Mouse (Mus musculus) limb, embryonic 14.5 days (tissue): ENCODE data around the gene Ptges3l. TPM values are rescaled to one million over a fixed set of nuclear protein-coding genes. Genes with fewer than 3 reads are reported as not detected.
"Not testable (repeated sequence)": the region's sequence is repeated elsewhere in the genome, so short reads cannot be mapped to it uniquely, and the experiment has no call there.

Experiments
- ATAC-seq: fragments of 200-750 bp; cut with Nextera tagmentation; 2 replicates; pipeline ENCODE4 v1.8.0; 2017; ENCODE audit warnings: low read depth, moderate number of reproducible peaks, moderate TSS enrichment; ENCODE audit not compliant: low FRiP score
- DNase-seq: peaks from one replicate; pipeline ENCODE4 v3.0.0-alpha.2; 2015; ENCODE audit warnings: low spot score
- H3K27ac ChIP-seq: fragments of 300-500 bp; sonication (generic); replicated peaks from 2 replicates; pipeline ENCODE4 v1.5.1; 2014; ENCODE audit warnings: low read depth, mild to moderate bottlenecking, low read length, moderate library complexity, mixed read lengths
- H3K27me3 ChIP-seq: fragments of 300-500 bp; sonication (generic); 2 replicates; pipeline ENCODE4 v1.6.1; 2014; ENCODE audit warnings: low read length, mixed read lengths; ENCODE audit not compliant: control insufficient read depth, insufficient read depth
- H3K36me3 ChIP-seq: fragments of 300-500 bp; sonication (generic); 2 replicates; pipeline ENCODE4 v1.6.1; 2014; ENCODE audit warnings: mild to moderate bottlenecking, low read length, moderate library complexity, mixed read lengths; ENCODE audit not compliant: control insufficient read depth, insufficient read depth
- H3K4me1 ChIP-seq: fragments of 300-500 bp; sonication (generic); 2 replicates; pipeline ENCODE4 v1.6.1; 2014; ENCODE audit warnings: antibody characterized with exemption, low read length, mixed read lengths; ENCODE audit not compliant: control insufficient read depth, insufficient read depth
- H3K4me2 ChIP-seq: fragments of 300-500 bp; sonication (generic); replicated peaks from 2 replicates; pipeline ENCODE4 v1.6.1; 2014; ENCODE audit warnings: low read depth, mild to moderate bottlenecking, low read length, moderate library complexity; ENCODE audit not compliant: severe bottlenecking
- H3K4me3 ChIP-seq: fragments of 300-500 bp; sonication (generic); replicated peaks from 2 replicates; pipeline ENCODE4 v1.5.1; 2014; ENCODE audit warnings: low read length
- H3K9ac ChIP-seq: fragments of 300-500 bp; sonication (generic); 2 replicates; pipeline ENCODE4 v1.6.1; 2014; ENCODE audit warnings: mild to moderate bottlenecking, low read depth, low read length, moderate library complexity; ENCODE audit not compliant: severe bottlenecking
- H3K9me3 ChIP-seq: fragments of 300-500 bp; sonication (generic); 2 replicates; pipeline ENCODE4 v1.6.1; 2016; ENCODE audit warnings: low read length; ENCODE audit not compliant: control insufficient read depth
- POLR2A ChIP-seq: fragments of 200-500 bp; IDR thresholded peaks from 2 replicates; pipeline ENCODE4 v1.8.0; 2012; ENCODE audit warnings: inconsistent platforms, mild to moderate bottlenecking, moderate library complexity, borderline replicate concordance; ENCODE audit not compliant: insufficient read depth, insufficient read length; ENCODE audit errors: extremely low read depth
- WGBS: fragments of 180-500 bp; shearing (Covaris S2); extraction: QIAGEN DNeasy Blood & Tissue Kit; methylation state at CpG from one replicate; pipeline ENCODE4 v1.1.7; 2014; 5-methylcytosine and 5-hydroxymethylcytosine counted together
- polyA plus RNA-seq, 2 experiments: library from polyadenylated mRNA; depleted of rRNA in 1 of 2; stranded (reverse) in 1 of 2; unstranded in 1 of 2; fragments of >200 nt; fragmentation: Nextera tagmentation in 1 of 2; extraction: Ambion mirVana in 1 of 2; gene quantifications; 2 replicates each; pipeline versions ENCODE4 v1.2.1 to v1.2.3; 2012 to 2014

Ptges3l gene
- polyA plus RNA-seq, 2 experiments = 20.5 to 27.5 TPM

DNA sequence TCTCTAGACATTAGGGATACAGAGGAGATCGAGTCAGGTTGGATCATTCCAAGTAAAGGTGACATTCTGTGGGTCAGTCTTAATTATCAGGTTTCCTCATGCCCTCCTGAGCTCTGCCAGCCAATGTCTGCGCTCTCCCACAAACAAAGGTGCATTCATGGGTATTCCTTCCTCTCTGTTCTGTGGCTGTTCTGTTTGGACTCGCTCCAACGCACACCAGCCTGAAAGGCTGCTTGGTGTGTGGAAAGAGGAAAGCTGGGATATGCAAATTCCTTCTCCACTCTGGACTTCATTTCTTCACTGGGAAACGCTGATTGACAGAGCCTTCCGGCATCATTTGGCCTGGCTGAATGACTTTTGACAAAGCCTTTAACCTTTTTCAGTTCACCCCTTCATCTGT, 29.6 kb upstream of the Ptges3l start:
- 64% methylated on average over 6 of the region's 6 CpGs for WGBS
- Histone ChIP-seq H3K4me2 (no peak overlapping the region), H3K27me3 (no peaks in the 10 kb centered on the region), H3K27ac (no peak overlapping the region), H3K4me1 (no peaks in the 10 kb centered on the region), H3K9ac (no peak overlapping the region), H3K36me3 (peaks cover 22% of the 10 kb centered on the region), H3K4me3 (no peak overlapping the region), H3K9me3 (no peaks in the 10 kb centered on the region)
- no peak for TF ChIP-seq POLR2A
- DNase-seq (no peak), ATAC-seq (no peak)

DNA sequence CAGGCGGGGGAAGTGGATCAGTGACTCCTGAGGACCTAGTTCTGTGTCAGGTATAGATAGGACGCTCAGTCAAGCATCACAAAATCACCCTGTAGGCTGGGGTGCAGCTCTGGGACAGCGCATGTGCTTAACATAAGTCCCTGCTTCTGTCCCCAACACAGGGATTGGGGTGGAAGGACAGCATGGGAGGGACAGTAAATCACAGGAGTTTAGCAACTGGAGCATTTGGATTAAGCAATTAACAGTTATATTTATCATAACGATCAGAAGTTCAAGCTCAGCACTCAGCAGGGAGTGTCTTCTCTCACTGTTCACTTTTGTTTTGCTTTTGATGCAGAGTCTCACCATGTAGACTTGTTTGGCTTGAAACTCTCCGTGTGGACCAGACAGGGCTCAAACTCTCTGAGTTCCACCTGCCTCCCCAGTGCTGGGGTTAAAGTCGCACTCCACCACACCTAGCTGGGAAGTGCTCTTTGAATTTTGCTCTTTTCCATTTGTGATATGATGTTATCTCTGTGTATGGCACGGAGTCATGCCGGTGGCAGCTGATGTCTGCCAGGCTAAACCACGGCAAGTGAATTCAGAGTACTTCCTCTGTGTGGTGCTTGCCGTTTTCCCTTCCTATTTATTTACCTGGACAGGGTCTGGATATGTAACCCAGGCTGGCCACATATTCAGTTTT, 27.1 kb upstream of the Ptges3l start:
- peaks cover 4% of the 10 kb centered on the region; the same call in 1 of the 2 replicates for H3K36me3 ChIP-seq
- no peak overlapping the region for H3K9ac ChIP-seq
- H3K4me1 ChIP-seq = no peaks in the 10 kb centered on the region; the same call in 1 of the 2 replicates
- no peak for ATAC-seq
- DNase-seq = no peak
- H3K27me3 ChIP-seq = no peaks in the 10 kb centered on the region
- no peak for TF ChIP-seq POLR2A
- 75% methylated on average over 10 of the region's 10 CpGs for WGBS
- H3K4me2 ChIP-seq = no peak overlapping the region
- H3K27ac ChIP-seq = no peak overlapping the region
- H3K4me3 ChIP-seq = no peak overlapping the region
- H3K9me3 ChIP-seq = no peaks in the 10 kb centered on the region

DNA sequence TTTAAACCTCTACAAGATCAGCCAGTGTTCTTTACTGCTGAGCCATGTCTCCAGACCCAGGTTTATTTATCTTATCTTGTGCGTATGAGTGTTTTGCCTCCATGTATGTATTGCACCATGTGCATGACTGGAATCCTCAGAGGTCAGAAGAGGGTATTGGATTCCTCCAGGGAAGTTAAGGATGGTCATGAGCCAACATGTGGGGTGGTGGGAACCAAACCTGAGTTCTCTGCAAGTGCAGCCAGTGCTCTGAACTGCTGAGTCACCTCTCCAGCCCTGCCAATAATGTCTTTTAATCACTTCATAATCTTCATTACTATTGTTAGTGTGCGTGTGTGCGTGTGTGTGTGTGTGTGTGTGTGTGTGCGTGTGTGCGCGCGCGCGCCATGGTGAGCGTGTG, 26.4 kb upstream of the Ptges3l start:
- H3K27ac ChIP-seq = no peak overlapping the region
- H3K4me3 ChIP-seq = no peak overlapping the region
- H3K9me3 ChIP-seq = no peaks in the 10 kb centered on the region
- no peak for TF ChIP-seq POLR2A
- peaks cover under 1% of the 10 kb centered on the region; the same call in 1 of the 2 replicates for H3K36me3 ChIP-seq
- no peaks in the 10 kb centered on the region for H3K27me3 ChIP-seq
- H3K9ac ChIP-seq = no peak overlapping the region
- no peak for DNase-seq
- no peak overlapping the region for H3K4me2 ChIP-seq
- 94% methylated on average over 10 of the region's 10 CpGs for WGBS
- H3K4me1 ChIP-seq = no peaks in the 10 kb centered on the region; the same call in 1 of the 2 replicates
- ATAC-seq = no peak

DNA sequence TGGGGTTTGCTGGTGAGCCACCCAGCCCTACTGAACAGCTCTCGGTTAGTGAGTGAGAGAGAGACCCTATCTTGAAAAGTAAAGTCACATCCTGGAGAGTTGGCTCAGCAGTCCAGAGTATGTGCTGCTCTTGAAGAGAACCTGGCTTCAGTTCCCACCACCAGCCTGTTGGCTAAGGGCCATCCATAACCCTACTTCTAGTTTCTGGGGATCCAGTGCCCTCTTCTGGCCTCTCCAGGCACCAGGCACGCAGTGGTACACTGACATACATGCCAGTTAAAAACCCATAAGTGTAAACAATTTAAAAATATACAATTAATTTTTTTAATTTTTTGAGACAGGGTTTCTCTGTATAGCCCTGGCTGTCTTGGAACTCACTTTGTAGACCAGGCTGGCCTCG, 25.3 kb upstream of the Ptges3l start:
- Histone ChIP-seq H3K27me3 (no peaks in the 10 kb centered on the region), H3K27ac (no peak overlapping the region), H3K36me3 (peaks cover 7% of the 10 kb centered on the region), H3K9ac (no peak overlapping the region), H3K4me1 (no peaks in the 10 kb centered on the region; the same call in 1 of the 2 replicates), H3K9me3 (no peaks in the 10 kb centered on the region), H3K4me2 (no peak overlapping the region), H3K4me3 (no peak overlapping the region)
- no peak for DNase-seq
- no peak for ATAC-seq
- WGBS = 76% methylated on average over 2 of the region's 3 CpGs
- TF ChIP-seq POLR2A = no peak

DNA sequence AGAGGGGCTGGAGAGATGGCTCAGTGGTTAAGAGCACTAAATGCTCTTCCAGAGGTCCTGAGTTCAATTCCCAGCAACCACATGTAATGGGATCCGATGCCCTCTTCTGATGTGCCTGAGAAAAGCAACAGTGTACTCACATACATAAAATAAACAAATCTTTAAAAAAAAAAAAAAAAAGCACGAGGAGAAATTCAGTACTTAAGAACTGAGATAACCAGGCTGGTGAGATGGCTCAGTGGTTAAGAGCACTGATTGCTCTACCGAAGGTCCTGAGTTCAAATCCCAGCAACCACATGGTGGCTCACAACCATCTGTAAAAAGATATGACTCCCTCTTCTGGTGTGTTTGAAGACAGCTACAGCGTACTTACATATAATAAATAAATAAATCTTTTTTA, 24.5 kb upstream of the Ptges3l start:
- not testable (repeated sequence) for H3K9ac ChIP-seq, H3K4me1 ChIP-seq, DNase-seq, H3K27me3 ChIP-seq, ATAC-seq, H3K4me3 ChIP-seq, H3K4me2 ChIP-seq, H3K9me3 ChIP-seq, H3K27ac ChIP-seq
- peaks cover 14% of the 10 kb centered on the region for H3K36me3 ChIP-seq
- 89% methylated on average over 4 of the region's 4 CpGs for WGBS
